Mouse (Mus musculus) right cerebral cortex, postnatal 10 days (tissue): Measurements from ENCODE around the gene Ptprr.
A peak's percentile ranks its signal among the peaks of the same experiment; 100 is the strongest.

Experiments
- DNase-seq, 2 experiments: peaks; one replicate each; pipeline ENCODE4 v3.0.0; 2021; ENCODE audit warnings: low spot score in 2 of 2

Gene Ptprr

DNA sequence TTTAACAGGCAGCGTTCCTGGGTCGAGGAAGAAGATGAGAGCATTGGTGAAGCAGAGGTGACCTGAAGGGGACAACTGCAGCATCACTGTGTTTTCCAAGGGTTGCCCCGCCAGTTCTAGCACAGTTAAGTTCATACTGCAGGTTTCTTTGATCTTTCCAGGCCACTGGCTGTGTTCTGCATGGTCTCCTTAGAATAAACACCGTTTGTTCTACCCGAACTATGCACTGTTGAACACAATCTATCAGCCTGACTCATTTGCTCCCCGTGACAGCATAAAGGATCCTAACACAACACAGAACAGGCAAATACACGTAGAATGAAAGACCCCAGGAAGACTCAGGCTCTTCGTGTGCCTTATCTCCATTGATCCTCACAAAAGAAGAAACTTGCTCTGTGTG is 176.4 kb downstream of the Ptprr start:
- DNase-seq: no peak

DNA sequence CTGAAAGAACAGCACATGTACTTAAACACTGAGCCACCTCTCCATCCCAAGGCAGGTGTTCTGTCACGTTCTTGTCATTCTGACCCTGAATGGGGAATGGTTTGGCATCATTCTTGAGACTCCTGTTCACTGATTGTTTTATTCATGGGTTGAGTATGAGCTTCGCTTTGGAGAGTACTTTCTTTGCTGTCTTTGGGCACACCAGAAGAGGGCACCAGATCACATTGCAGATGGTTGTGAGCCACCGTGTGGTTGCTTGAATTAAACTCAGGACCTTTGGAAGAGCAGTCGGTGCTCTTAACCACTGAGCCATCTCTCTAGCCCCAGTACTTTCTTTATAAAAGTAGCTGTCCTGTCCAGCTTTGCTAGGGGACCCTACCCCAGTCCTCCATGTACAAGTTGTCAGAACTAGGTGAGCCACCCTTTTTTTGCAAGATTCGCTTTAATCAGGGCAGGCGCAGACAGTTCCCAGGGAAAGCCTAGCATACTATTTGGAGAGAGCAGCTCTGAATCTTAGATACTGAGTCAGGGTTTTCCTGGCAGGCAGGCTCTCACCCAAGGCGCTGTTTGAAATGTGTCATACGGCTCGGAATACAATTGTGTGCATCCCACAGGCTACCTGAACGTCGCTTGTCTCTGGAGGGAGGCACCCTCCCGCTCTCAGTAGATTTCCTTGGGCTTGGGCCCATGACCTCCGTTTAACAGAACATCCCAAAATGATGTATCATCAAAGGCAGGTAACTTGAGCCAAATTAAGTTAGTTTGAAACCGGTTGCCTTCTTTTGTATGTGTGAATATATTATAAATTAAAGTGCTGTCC is 178.8 kb downstream of the Ptprr start:
- no peak for DNase-seq

DNA sequence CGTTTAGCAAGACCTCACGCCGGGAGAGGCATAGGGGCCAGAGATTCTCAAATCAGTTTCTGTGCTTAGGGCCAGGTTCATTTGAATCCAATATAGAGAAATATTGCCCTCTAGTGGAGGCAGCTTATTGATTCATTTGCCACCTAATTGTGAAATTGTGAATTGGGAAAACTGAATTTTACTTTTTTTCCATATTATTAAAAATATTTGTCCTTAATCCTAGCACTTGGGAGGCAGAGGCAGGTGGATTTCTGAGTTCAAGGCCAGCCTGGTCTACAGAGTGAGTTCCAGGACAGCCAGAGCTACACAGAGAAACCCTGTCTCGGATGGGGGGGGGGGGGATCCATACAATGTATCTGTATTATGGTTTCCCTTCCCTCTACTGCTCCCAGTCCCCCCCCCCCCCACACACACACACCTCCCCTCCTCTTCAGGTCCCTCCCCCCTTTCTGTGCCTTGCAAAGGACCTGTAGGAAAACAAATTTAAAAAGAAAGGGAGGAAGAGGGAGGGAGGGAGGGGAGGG is 179.5 kb downstream of the Ptprr start:
- no peak for DNase-seq

DNA sequence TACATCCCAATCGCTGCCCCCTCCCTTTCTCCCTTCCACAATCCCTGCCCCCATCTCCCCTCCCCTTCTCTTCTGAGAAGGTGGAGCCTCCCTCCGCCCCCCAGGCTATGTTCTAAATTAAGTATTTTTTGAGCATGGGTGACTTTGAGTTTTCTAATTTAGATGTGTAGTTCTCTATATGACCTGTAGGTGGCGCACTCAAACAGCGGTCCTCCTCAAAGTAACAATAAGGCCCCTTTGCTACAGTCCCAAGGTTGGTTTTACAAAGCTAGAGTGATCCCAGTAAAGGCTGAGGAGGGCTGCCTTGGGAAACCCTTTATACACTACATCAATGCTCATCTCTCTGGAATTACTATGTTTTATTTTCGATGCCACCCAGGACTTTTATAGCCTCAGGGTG is 181.0 kb downstream of the Ptprr start:
- no peak for DNase-seq

DNA sequence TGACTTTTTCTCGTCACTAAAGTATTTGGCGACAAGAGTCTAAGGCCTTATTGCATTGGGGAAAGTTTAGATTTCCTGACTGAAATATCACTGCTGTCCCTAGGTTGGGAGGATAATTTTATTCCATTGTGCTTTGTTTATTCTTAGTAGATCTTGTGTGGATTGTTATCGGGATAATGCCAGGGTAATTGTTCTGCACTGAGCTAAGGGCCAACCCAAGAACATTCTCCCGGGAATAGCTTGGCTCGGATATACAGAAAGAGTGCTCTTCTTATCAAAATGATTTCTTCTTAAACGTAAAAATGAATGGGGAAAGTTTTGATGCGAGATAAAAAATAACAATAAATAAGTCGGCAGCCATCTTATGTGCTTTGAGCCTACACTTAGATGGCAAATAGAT is 183.5 kb downstream of the Ptprr start:
- no peak for DNase-seq

DNA sequence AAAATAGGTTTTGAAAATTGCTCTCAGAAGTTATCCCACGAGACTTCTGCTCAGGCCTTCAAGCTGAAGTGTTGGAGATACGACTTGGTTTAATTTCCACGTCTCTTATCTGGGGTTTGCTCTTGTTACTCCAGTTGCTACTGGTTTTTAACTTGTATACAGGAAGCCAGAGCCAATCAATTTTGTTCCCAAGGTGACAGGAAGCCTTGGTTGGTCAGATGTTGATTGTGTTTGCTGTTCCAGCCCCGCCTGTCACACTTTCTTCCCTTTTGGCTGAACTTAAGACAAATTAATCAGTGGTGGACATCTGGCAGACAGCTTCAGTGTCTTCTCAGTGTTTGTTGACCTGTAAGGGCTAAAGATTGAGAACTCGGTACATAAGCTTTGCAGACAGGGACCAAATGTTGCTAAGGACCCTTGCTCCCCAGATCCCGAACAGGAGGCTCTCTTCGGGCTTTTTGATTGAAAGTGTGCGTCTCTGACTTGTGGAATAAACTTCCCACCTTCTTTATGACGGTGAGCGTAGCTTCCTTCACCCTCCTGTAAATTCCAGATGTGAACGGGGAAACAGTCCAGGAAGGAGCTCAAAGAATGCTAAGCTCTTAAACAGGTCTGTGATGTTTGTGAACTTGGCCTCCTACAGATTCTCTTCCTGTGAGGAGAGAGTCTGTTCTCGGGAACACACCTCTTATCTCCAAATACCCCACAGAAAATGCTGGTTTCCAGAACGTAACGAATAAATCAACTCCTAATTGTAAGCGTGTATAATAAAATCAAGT is 187.8 kb downstream of the Ptprr start:
- no peak for DNase-seq

DNA sequence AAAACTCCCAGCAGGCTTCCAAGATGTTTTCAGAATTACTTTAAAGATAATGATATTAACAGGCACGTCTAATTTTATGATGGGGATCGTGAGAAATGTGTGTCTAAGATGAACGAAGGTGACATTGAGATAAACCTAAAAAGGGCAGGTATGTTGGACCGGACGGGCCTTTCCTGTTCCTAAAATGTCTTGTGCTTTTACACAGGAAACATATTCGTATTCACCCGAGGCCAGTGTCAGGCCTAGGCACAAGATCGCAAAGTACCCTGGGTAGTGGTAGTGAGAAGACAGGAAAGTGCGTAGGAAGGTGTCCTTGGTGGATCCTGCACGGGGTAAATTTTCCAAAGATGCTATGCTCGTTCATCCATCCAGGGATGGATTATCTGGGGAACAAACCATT is 188.4 kb downstream of the Ptprr start:
- no peak for DNase-seq

DNA sequence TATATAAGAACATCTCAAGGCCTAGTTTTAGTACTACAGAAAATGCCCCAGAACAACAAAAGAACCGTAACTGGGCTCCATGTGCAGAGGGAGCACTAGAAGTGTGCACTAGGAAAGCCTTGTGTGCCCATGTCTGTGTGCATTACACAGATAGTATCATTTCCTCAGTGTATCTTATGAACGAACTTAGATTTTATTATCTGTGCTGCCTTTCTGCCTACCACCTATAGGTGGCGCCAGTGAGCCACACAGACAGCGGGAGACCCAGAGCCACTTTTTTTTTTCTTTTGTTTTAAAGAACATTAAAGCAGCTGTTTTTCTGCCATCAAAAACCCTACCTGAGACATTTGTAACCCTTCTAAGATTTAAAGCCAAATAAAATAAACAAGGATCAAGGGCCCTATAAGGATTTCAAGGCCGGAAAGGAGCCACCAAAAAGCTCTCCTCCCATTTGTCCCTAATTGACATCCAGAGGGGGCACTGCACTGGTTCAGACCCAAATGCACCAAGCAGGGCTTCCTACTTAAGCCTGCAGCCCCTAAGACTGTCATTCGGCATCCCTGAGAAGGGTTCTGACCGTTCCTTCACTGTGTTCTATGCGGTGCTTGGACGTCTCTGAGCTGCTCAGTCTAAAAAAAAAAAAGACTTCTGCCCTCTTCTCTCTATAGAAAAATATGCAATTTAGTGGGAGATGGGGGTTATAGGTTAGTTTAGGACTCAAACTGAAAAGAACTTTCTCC is 190.1 kb downstream of the Ptprr start:
- peak; percentile 71 to 73 for DNase-seq

DNA sequence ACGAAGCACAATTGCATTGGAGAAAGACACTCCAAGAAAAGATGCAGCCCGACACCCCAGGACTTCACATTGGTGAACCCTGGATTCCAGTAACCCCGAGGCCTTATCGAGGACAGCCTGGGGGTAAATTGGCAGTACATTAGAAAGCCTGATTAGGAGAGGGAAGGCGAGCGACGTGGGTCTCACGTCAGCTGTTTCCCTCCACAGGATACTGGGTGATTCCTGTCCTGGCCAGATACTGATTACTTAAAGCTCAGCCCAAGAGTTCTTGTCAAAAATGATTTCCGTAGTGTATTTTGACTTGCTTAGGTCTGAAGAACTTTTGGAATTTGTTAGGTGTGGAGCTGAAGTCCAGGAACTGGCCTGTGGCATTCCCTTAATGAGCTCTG is 190.7 kb downstream of the Ptprr start:
- no peak for DNase-seq

DNA sequence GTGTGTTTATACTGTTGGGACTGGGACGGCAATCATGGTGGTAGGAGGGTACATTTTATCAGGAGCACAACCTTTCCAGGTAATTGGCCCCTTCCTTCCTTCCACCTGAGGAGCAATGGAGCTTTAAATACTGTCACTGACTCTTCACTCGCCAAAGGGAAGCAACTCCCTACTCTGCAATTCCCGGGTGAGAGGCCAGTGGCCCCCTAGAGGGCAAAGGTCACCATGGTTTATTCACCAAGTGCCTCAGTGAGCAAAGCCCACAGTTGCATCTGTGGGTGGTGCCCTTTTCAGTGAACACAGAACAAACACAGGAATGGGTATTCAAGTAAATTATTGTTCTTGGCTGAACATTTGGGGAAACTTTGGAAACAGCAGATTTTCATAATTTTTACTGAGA is 194.1 kb downstream of the Ptprr start:
- no peak for DNase-seq

DNA sequence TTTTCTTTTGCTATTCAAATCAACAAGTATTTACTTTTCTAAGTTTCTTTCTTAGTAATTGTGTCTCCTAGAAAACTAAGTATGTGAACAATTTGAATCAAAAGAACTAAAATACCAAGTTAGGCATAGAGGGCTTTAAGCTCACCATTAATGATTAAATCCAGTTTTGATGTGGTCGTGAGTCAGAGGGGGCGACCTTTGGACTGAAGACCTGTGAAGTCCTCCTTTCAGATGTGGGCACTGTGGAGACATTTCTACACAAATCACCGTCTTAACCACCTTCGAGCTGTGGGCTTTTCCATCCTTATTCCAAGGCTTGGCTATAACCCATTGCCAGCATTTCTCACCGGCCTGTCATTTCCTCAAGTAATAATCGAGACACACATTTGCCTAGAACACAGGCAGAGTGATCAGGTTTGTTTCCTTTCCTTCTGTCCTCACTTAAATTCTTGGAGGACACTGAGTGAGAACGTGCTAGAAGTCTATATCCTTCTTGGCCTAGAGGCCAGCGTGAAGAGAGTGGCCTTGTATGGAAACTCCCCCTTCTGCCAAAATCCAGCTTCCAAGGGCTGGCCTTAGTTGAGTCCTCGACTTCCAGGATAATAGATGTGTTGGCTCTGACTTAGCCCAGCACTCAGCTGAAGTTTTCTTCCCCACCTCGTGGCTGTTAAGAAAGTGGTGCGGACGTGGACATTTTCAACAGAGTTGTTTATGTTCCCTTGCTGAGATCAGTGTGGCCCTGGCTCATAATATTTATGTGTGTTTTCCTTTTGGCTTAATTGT is 202.5 kb downstream of the Ptprr start:
- no peak for DNase-seq

DNA sequence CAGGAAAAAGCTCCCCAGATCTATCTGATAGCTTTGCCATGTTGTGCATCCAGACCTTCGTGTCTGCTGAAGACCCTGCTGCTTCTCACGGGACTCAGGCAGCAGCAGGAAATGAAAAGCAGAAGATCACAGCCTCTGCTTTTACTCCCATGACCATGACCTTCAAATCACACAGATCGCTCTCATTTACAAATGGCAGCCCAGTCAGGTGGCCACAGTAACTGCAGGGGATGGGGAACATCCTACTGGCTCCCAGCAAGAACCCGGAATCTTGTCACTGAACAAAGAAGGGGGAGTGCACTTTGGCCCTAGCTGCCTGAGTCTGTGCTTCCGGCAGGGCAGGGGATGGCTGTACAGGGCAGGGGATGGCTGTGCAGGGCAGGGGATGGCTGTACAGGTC is 217.3 kb downstream of the Ptprr start:
- DNase-seq: no peak

DNA sequence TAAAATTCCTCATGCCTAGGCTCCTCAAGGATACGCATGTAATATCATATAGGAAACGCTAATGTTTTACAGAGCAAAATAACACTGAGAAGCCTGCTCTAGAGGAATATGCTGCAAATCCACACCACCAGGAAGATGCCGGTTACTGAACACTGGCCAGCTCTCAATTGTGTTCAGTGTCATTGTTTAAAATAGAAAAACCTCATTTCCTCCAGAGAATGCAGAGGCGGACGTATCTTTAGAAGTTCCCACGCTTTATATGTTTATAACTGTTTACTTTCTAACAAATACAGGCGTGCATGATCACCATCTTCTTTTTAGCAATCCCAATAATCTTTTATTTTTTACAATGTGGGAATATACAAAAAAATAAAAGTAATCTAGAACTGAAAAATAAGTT is 224.2 kb downstream of the Ptprr start:
- no peak for DNase-seq

DNA sequence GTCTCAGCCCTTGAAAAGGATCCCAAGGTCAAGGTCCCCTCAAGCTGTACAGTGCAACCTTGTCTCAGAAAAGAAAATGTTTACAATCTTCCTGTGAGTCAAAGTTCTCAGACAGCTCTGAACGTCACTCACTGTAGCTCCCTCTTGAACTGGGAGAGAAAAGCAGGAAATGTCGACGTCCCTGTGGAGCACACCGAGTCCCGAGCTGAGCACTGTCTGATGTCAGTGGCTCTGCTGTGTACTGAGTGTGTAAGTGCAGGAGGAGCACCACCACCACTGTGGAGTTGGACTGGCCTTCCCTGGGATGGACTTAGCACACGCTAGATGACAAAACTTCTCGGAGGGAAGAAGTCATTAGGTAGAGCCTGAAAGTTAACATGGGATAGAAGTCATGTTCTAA is 225.4 kb downstream of the Ptprr start:
- no peak for DNase-seq

DNA sequence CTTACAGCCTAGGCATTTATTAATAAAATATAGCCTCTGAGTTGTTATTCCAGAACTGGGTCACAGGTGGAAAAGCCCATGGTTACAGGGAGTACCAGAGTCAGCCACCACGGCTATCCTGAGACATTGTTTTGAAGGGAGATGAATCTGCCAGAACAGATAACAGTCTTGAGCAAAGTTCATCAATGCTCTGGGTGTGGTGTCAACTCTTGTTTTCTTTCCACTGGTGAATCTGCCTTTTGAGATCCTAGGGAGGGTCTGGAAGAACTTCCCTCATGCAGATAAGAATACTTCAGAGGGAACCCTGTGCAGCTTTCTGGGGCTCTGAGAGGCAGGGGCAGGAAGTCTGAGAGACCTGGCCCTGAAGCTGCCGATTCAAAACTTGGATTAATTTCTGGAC is 227.6 kb downstream of the Ptprr start:
- no peak for DNase-seq

DNA sequence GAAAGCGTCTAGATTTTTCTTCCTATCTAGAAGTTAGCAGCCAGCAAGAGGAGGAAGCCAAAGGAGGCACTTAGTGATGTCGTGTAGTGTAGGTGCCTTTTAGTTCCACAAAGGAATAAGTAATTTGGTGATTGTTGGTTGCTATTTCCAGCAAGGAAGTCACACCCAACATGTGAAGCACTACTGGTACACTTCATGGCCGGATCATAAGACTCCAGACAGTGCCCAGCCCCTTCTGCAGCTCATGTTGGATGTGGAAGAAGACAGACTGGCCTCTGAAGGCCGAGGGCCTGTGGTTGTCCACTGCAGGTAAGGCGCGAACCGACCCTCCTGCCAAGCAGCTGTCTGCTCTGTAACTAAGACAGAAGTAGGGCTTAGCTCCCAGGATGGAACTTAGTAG is 234.7 kb downstream of the Ptprr start:
- no peak for DNase-seq

DNA sequence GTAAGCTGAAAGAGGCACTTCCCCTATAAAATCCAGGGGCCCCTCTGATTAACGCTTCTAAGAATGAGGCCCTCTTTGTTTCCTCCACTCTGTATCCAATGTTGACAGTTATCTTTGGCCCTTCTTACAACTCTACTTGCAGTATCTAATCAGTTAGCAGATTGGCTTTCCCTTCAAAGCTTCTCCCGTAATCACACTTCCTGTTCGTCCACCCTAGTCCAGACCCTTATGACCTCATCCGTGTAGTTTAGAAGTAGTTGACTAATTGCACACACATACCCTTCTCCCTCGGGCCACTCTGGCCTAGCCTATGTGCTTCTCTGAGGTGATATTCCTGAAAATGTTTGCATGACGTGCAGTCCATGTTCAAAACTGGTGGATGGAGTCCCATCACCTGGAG is 236.0 kb downstream of the Ptprr start:
- no peak for DNase-seq

DNA sequence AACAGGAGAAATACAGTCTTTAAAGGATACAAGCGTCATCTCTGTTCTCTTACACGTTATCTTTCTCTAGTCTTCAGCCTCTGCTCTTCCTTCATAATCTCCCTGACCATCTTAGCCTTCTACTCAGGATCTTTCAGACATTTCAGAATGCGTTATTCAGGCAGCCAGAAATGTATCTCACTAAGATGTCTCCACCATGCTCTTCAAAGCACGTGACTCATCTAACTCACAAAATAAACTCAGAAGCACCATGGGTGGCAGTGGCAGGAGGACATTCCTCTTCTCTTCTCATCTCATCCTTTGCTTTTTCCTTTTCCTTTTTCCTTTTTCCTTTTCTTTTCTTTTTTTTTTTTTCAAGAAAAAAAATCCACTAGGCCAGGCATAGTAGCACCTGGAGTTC is 241.3 kb downstream of the Ptprr start:
- no peak for DNase-seq

DNA sequence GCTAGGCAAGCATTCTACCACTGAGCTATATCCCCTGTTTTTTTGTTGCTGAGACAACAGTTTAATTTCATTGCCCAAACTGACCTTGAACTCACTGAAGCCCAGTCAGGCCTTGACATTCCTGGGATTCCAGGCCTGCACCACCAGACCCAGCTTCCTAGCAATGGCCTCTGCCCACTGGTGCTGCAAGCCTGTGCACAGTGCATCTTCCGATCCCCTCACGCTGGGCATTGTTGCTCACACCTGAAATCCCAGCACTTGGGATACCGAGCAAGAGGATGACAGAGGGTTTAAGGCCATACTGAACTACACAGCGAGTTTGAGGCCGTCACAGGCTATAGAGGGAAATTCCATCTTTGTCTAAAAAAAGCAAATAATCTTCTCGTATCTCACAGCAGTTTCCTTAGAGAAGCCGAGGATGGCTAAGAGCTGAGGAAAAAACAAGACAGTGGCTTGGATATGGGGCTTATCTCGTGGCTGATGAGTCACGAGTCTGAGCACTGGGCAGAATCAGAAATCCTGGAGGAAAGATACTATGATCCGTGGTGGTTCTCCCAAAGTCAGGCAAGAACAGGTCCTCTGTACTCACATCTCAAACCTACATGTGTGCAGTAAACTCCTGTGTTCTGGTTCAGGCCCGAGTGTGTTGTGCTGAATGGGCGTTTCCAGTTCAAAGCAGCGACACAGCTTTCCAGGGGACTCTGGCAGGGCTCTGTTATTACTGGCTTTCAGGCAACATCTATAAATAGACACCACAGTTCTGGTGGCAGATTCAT is 242.8 kb downstream of the Ptprr start:
- peak; percentile 54 to 77 for DNase-seq

DNA sequence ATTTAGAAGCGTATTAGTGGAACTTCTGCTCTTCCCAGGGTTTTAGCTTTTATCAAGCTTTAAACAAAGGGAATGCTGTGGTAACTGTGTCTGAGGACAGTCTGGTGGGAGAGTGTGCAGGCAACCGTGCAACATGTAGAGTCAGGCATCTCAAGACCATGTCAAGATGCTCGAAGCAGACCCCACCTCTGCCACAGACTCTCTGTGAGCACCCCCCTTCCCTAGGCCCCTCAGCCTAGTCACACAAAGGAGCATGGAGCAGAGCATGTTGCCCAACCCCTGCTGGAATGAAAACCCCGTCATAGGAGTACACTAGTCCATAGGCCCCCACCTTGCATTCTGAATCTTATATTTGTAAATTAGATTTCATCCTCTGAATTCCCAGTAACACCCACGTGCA is 243.5 kb downstream of the Ptprr start:
- peak in 1 of 2 experiments; percentile 36 for DNase-seq

DNA sequence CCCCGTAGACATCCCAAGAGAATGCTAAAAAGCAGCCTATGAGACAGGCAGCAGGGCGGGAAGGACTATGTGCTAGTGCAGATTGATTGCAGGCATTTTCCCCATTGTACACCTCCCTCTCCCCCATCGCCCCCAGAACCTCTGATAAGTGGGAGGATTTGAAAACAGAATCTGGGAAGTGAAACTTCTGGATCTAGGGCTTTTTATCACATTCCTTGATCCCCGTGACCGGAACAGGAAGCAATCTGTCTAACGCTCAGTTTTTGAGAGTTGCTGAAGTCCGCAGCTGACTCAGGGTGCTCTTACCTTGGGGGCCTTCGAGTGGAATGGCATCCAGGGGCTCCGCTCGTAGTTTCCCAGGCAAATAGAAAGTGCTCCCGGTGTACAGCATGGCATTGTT is 246.5 kb downstream of the Ptprr start:
- no peak for DNase-seq
